Mouse (Mus musculus) liver, adult 2 months (tissue): ENCODE data around the gene Zkscan1. TPM values are rescaled to one million over a fixed set of nuclear protein-coding genes. Genes with fewer than 3 reads are reported as not detected.
"Not testable (repeated sequence)": the region's sequence is repeated elsewhere in the genome, so short reads cannot be mapped to it uniquely, and the experiment has no call there.

Source experiments
- DNase-seq: peaks from one replicate; pipeline ENCODE4 v3.0.0-alpha.2; 2011; ENCODE audit warnings: low read depth, low spot score; ENCODE audit errors: extremely low read depth
- H3K27ac ChIP-seq: fragments of 200-500 bp; replicated peaks from 2 replicates; pipeline ENCODE4 v1.5.1; 2012; ENCODE audit warnings: low read depth, mild to moderate bottlenecking, control low read depth, inconsistent platforms, low read length; ENCODE audit not compliant: insufficient read depth
- H3K27me3 ChIP-seq: fragments of 200-500 bp; 2 replicates; pipeline ENCODE4 v1.6.1; 2012; ENCODE audit warnings: mild to moderate bottlenecking, moderate library complexity, low read length, inconsistent platforms; ENCODE audit not compliant: control insufficient read depth, insufficient read depth
- H3K36me3 ChIP-seq: fragments of 200-500 bp; 2 replicates; pipeline ENCODE4 v1.6.1; 2012; ENCODE audit warnings: low read length, inconsistent platforms; ENCODE audit not compliant: control insufficient read depth, insufficient read depth
- H3K4me1 ChIP-seq: fragments of 200-500 bp; 2 replicates; pipeline ENCODE4 v1.6.1; 2011; ENCODE audit warnings: low read length; ENCODE audit not compliant: control insufficient read depth, insufficient read depth
- H3K4me3 ChIP-seq: fragments of 200-500 bp; 2 replicates; pipeline ENCODE4 v1.5.1; 2011; ENCODE audit warnings: low read depth, mild to moderate bottlenecking, control low read depth, low read length, moderate library complexity; ENCODE audit not compliant: insufficient read depth
- H3K79me2 ChIP-seq: fragments of 200-500 bp; 2 replicates; pipeline ENCODE4 v1.6.1; 2012; ENCODE audit warnings: inconsistent platforms, mild to moderate bottlenecking, low read length, moderate library complexity; ENCODE audit not compliant: control insufficient read depth, insufficient read depth
- H3K9ac ChIP-seq: fragments of 200-500 bp; 2 replicates; pipeline ENCODE4 v1.6.1; 2012; ENCODE audit warnings: low read depth, mild to moderate bottlenecking, control low read depth, inconsistent platforms, low read length
- CTCF ChIP-seq: fragments of 200-500 bp; IDR thresholded peaks from 2 replicates; pipeline ENCODE4 v1.5.1; 2011; ENCODE audit warnings: low read depth, low read length, control low read depth
- POLR2A ChIP-seq: fragments of 200-500 bp; IDR thresholded peaks from 2 replicates; pipeline ENCODE4 v1.6.1; 2011; ENCODE audit warnings: low read length, control low read depth; ENCODE audit not compliant: insufficient read depth; ENCODE audit errors: extremely low read depth
- WGBS: fragments of 180-500 bp; shearing (Covaris S2); methylation state at CpG from one replicate; pipeline ENCODE4 v1.1.7; 2018; 5-methylcytosine and 5-hydroxymethylcytosine counted together
- polyA plus RNA-seq: library from polyadenylated mRNA; depleted of rRNA; stranded (reverse); fragments of >200 nt; gene quantifications from 2 replicates; pipeline ENCODE4 v1.2.3, GENCODE M21; 2012; rRNA removed
- total RNA-seq: library from RNA; depleted of rRNA; stranded (reverse); fragments of >200 nt; gene quantifications from 2 replicates; pipeline ENCODE4 v1.2.3, GENCODE M21; 2014; rRNA removed

Zkscan1 gene
- total RNA-seq: 22.2 and 24.3 TPM in 2 replicates
- 3.1 and 3.9 TPM in 2 replicates for polyA plus RNA-seq

- H3K27ac ChIP-seq: peak within 1 kb of the TSS; percentile 94
- H3K4me1 ChIP-seq: peaks cover 27% of the 10 kb centered on the region
- DNase-seq: peak; percentile 89
- no peak for TF ChIP-seq CTCF
- peak; percentile 89; the same call in 1 of the 2 replicates for TF ChIP-seq POLR2A
- peaks cover 14% of the 10 kb centered on the region; the same call in 1 of the 2 replicates for H3K79me2 ChIP-seq
- H3K9ac ChIP-seq: peak within 1 kb of the TSS; percentile 96
- no peaks in the 10 kb centered on the region for H3K27me3 ChIP-seq
- peak within 1 kb of the TSS; percentile 91 for H3K4me3 ChIP-seq
- under 1% methylated on average over 27 of the region's 27 CpGs for WGBS
- H3K36me3 ChIP-seq: peaks cover 7% of the 10 kb centered on the region
Observed at GRCm38 (mm10) chr5:138084996-138085395, at the start of gene Zkscan1. Zkscan1 (plus strand) TSS chr5:138085084.

DNA sequence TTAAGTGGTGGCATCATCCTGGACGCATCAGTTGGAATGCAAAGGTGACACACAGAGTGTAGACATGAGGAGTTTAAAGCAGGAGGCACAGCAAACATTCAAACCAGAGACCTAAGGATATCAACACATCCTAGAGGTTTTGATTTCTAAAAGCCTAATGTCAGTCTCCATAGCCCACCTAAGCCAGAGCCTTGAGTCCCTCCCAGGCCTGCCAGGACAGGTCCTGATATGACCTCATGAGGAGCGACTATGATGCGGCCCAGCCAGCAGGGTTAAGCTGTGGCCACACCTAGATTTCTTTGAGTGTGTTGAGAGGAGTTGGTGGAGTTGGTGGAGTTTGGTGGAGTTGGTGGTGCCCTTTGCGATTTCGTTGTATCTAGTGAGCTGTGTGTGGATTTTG, 32.0 kb upstream of the Zkscan1 start, which contains the start of gene Smok3c:
Gene Smok3c, plus strand, starts transcription at position 301 of the 400 bp plus-strand sequence.
- not testable (repeated sequence) for H3K36me3 ChIP-seq, H3K79me2 ChIP-seq, H3K9ac ChIP-seq, H3K27me3 ChIP-seq, H3K27ac ChIP-seq, DNase-seq, H3K4me1 ChIP-seq, H3K4me3 ChIP-seq
- no CpG with 5 or more reads among the region's 5 CpGs for WGBS

- Histone ChIP-seq H3K27me3 (no peaks in the 10 kb centered on the region), H3K27ac (no peak overlapping the region), H3K4me3 (no peak overlapping the region), H3K79me2 (no peaks in the 10 kb centered on the region), H3K9ac (no peak overlapping the region), H3K4me1 (peaks cover 9% of the 10 kb centered on the region), H3K36me3 (no peaks in the 10 kb centered on the region)
- TF ChIP-seq POLR2A: no peak
- TF ChIP-seq CTCF: no peak
- DNase-seq: no peak
- WGBS: 87% methylated on average over 4 of the region's 4 CpGs
Observed at GRCm38 (mm10) chr5:138073803-138074202, 11.1 kb upstream of the Zkscan1 start.

- no peak overlapping the region for H3K4me3 ChIP-seq
- WGBS: 12% methylated on average over 3 of the region's 3 CpGs
- TF ChIP-seq CTCF (no peak), POLR2A (no peak)
- H3K79me2 ChIP-seq: no peaks in the 10 kb centered on the region
- no peaks in the 10 kb centered on the region for H3K36me3 ChIP-seq
- H3K27me3 ChIP-seq: no peaks in the 10 kb centered on the region
- peaks cover 11% of the 10 kb centered on the region for H3K4me1 ChIP-seq
- H3K9ac ChIP-seq: peak overlapping the region; percentile 68
- peak overlapping the region; percentile 100 for H3K27ac ChIP-seq
- peak; percentile 98 for DNase-seq
Observed at GRCm38 (mm10) chr5:138075684-138076083, 9.2 kb upstream of the Zkscan1 start.

- H3K79me2 ChIP-seq: no peaks in the 10 kb centered on the region
- peak overlapping the region; percentile 100 for H3K27ac ChIP-seq
- H3K4me1 ChIP-seq: peaks cover 11% of the 10 kb centered on the region
- H3K9ac ChIP-seq: peak overlapping the region; percentile 68
- DNase-seq: peak; percentile 99
- H3K27me3 ChIP-seq: no peaks in the 10 kb centered on the region
- 11% methylated on average over 2 of the region's 2 CpGs for WGBS
- TF ChIP-seq POLR2A (no peak), CTCF (no peak)
- H3K36me3 ChIP-seq: no peaks in the 10 kb centered on the region
- no peak overlapping the region for H3K4me3 ChIP-seq
Observed at GRCm38 (mm10) chr5:138076148-138076547, 8.7 kb upstream of the Zkscan1 start.

DNA sequence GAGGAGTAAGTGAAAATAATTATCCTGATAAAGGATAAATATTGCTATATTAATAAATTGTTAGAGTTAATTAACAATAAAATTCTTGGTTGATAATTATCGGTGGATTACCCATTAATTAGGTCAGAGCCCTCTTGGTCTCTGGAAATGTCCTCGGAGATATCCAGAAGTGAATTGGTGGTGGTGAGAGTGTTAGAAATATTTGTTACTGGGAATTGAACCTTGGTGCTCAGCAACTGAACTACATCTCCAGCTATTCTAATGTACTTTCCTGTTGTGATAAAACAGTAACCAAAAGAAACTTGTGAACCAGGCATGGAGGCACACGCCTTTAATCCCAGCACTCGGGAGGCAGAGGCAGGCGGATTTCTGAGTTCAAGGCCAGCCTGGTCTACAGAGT, 4.4 kb upstream of the Zkscan1 start:
- no peak overlapping the region for H3K27ac ChIP-seq
- H3K9ac ChIP-seq: no peak overlapping the region
- H3K4me1 ChIP-seq: peaks cover 22% of the 10 kb centered on the region
- H3K4me3 ChIP-seq: no peak overlapping the region
- no peak for TF ChIP-seq POLR2A
- no peak for TF ChIP-seq CTCF
- H3K36me3 ChIP-seq: no peaks in the 10 kb centered on the region
- peak; percentile 46 for DNase-seq
- no peaks in the 10 kb centered on the region for H3K27me3 ChIP-seq
- 52% methylated on average over 5 of the region's 5 CpGs for WGBS
- H3K79me2 ChIP-seq: peaks cover 5% of the 10 kb centered on the region; the same call in 1 of the 2 replicates
